Mouse (Mus musculus) intestine, embryonic 14.5 days (tissue): ENCODE results near the gene Nudt17. TPM values are rescaled to one million over a fixed set of nuclear protein-coding genes. Genes with fewer than 3 reads are reported as not detected.
"Not testable (repeated sequence)": the region's sequence is repeated elsewhere in the genome, so short reads cannot be mapped to it uniquely, and the experiment has no call there.

Experiments used
- ATAC-seq: fragments of 200-750 bp; cut with Nextera tagmentation; replicated peaks from 2 replicates; pipeline ENCODE4 v1.8.0; 2017; ENCODE audit warnings: low read depth, moderate number of reproducible peaks, moderate TSS enrichment, moderate library complexity; ENCODE audit not compliant: low FRiP score, low TSS enrichment
- DNase-seq: peaks from one replicate; pipeline ENCODE4 v3.0.0-alpha.2; 2018; ENCODE audit warnings: low spot score
- H3K27ac ChIP-seq: fragments of 300-500 bp; sonication (generic); 2 replicates; pipeline ENCODE4 v1.5.1; 2014; ENCODE audit warnings: low read depth, mild to moderate bottlenecking, control low read depth
- H3K27me3 ChIP-seq: fragments of 300-500 bp; sonication (generic); replicated peaks from 2 replicates; pipeline ENCODE4 v1.6.1; 2014; ENCODE audit warnings: low read length, control low read depth; ENCODE audit not compliant: control insufficient read depth, insufficient read depth
- H3K36me3 ChIP-seq: fragments of 300-500 bp; sonication (generic); 2 replicates; pipeline ENCODE4 v1.6.1; 2014; ENCODE audit warnings: low read length, control low read depth; ENCODE audit not compliant: control insufficient read depth, insufficient read depth
- H3K4me1 ChIP-seq: fragments of 300-500 bp; sonication (generic); replicated peaks from 2 replicates; pipeline ENCODE4 v1.6.1; 2014; ENCODE audit warnings: low read length, control low read depth, mixed read lengths; ENCODE audit not compliant: control insufficient read depth, insufficient read depth
- H3K4me2 ChIP-seq: fragments of 300-500 bp; sonication (generic); 2 replicates; pipeline ENCODE4 v1.6.1; 2014; ENCODE audit warnings: low read length
- H3K4me3 ChIP-seq: fragments of 300-500 bp; sonication (generic); 2 replicates; pipeline ENCODE4 v1.5.1; 2014; ENCODE audit warnings: low read depth, low read length, control low read depth, mixed read lengths
- H3K9ac ChIP-seq: fragments of 300-500 bp; sonication (generic); 2 replicates; pipeline ENCODE4 v1.6.1; 2014; ENCODE audit warnings: mild to moderate bottlenecking, low read length
- H3K9me3 ChIP-seq: fragments of 300-500 bp; sonication (generic); 2 replicates; pipeline ENCODE4 v1.6.1; 2016; ENCODE audit warnings: low read length, control low read depth; ENCODE audit not compliant: control insufficient read depth
- WGBS: fragments of 180-500 bp; shearing (Covaris S2); extraction: QIAGEN DNeasy Blood & Tissue Kit; methylation state at CpG from one replicate; pipeline ENCODE4 v1.1.7; 2014; 5-methylcytosine and 5-hydroxymethylcytosine counted together
- polyA plus RNA-seq: library from polyadenylated mRNA; unstranded; fragments of >200 nt; fragmentation: Nextera tagmentation; extraction: Ambion mirVana; gene quantifications from 2 replicates; pipeline ENCODE4 v1.2.1, GENCODE M21; 2014

Nudt17 gene
- polyA plus RNA-seq, 1 experiment from 2014 or later = 6.3 TPM

GRCm38 (mm10) chr3:96696766-96697732 lies 11.3 kb downstream of the Nudt17 start:
- H3K4me2 ChIP-seq = peak overlapping the region; percentile 70
- H3K9ac ChIP-seq = peak overlapping the region; percentile 69
- H3K4me3 ChIP-seq = peak overlapping the region; percentile 83
- DNase-seq = peak; percentile 98
- under 1% methylated on average over 84 of the region's 85 CpGs for WGBS
- H3K36me3 ChIP-seq = peaks cover 27% of the 10 kb centered on the region
- H3K27ac ChIP-seq = peak overlapping the region; percentile 91
- ATAC-seq = peak; percentile 94
- H3K27me3 ChIP-seq = no peaks in the 10 kb centered on the region
- H3K4me1 ChIP-seq = peaks cover 10% of the 10 kb centered on the region; the same call in 1 of the 2 replicates
- no peaks in the 10 kb centered on the region for H3K9me3 ChIP-seq

- peaks cover 20% of the 10 kb centered on the region for H3K36me3 ChIP-seq
- peaks cover 10% of the 10 kb centered on the region; the same call in 1 of the 2 replicates for H3K4me1 ChIP-seq
- H3K9me3 ChIP-seq = no peaks in the 10 kb centered on the region
- H3K27me3 ChIP-seq = no peaks in the 10 kb centered on the region
- peak; percentile 81 for ATAC-seq
- H3K4me2 ChIP-seq = peak within 1 kb of the TSS; percentile 70
- WGBS = under 1% methylated on average over 34 of the region's 35 CpGs
- no peak for DNase-seq
- H3K9ac ChIP-seq = peak within 1 kb of the TSS; percentile 69
- H3K27ac ChIP-seq = peak within 1 kb of the TSS; percentile 91
- peak within 1 kb of the TSS; percentile 83 for H3K4me3 ChIP-seq
These were observed 12.1 kb downstream of the Nudt17 start, which contains the start of gene Pias3 for GRCm38 (mm10) chr3:96696198-96696765. Pias3 (plus strand) TSS chr3:96696384.

GRCm38 (mm10) chr3:96693579-96693978 lies 14.8 kb downstream of the Nudt17 start:
- Histone ChIP-seq H3K9ac (no peak overlapping the region), H3K4me2 (no peak overlapping the region), H3K9me3 (no peaks in the 10 kb centered on the region), H3K27me3 (no peaks in the 10 kb centered on the region), H3K36me3 (no peaks in the 10 kb centered on the region), H3K27ac (no peak overlapping the region), H3K4me3 (no peak overlapping the region), H3K4me1 (peaks cover 7% of the 10 kb centered on the region; the same call in 1 of the 2 replicates)
- ATAC-seq (no peak), DNase-seq (no peak)
- WGBS = 87% methylated on average over 1 of the region's 1 CpGs

- no peak overlapping the region for H3K27ac ChIP-seq
- H3K4me2 ChIP-seq = no peak overlapping the region
- H3K9ac ChIP-seq = no peak overlapping the region
- H3K36me3 ChIP-seq = no peaks in the 10 kb centered on the region
- DNase-seq = no peak
- H3K9me3 ChIP-seq = no peaks in the 10 kb centered on the region
- WGBS = 16% methylated on average over 3 of the region's 3 CpGs
- ATAC-seq = no peak
- peaks cover under 1% of the 10 kb centered on the region; the same call in 1 of the 2 replicates for H3K4me1 ChIP-seq
- no peak overlapping the region for H3K4me3 ChIP-seq
- no peaks in the 10 kb centered on the region for H3K27me3 ChIP-seq
These were observed 15.9 kb downstream of the Nudt17 start for GRCm38 (mm10) chr3:96692506-96692905.

GRCm38 (mm10) chr3:96690298-96690697 lies 18.1 kb downstream of the Nudt17 start:
- H3K36me3 ChIP-seq = no peaks in the 10 kb centered on the region
- H3K9ac ChIP-seq = no peak overlapping the region
- ATAC-seq (no peak), DNase-seq (no peak)
- no peak overlapping the region for H3K4me2 ChIP-seq
- no peaks in the 10 kb centered on the region for H3K9me3 ChIP-seq
- H3K4me1 ChIP-seq = no peaks in the 10 kb centered on the region
- H3K27ac ChIP-seq = no peak overlapping the region
- 0 out of 2 replicates have a peak, but pooled peaks cover 7% of the 10 kb centered on the region for H3K27me3 ChIP-seq
- WGBS = 44% methylated on average over 3 of the region's 3 CpGs
- H3K4me3 ChIP-seq = no peak overlapping the region

- 83% methylated on average over 11 of the region's 11 CpGs for WGBS
- no peak overlapping the region for H3K4me2 ChIP-seq
- no peak for ATAC-seq
These were observed 19.5 kb downstream of the Nudt17 start for GRCm38 (mm10) chr3:96688854-96689253.

GRCm38 (mm10) chr3:96686057-96686456 lies 22.3 kb downstream of the Nudt17 start:
- not testable (repeated sequence) for H3K36me3 ChIP-seq, DNase-seq, H3K4me3 ChIP-seq, H3K27ac ChIP-seq, H3K4me1 ChIP-seq, ATAC-seq, H3K9me3 ChIP-seq, H3K4me2 ChIP-seq, H3K9ac ChIP-seq
- H3K27me3 ChIP-seq = 0 out of 2 replicates have a peak, but pooled peaks cover 14% of the 10 kb centered on the region
- 89% methylated on average over 5 of the region's 5 CpGs for WGBS

More at GRCm38 (mm10) chr3:96688854-96689253, 19.5 kb downstream of the Nudt17 start:
- no peaks in the 10 kb centered on the region for H3K4me1 ChIP-seq
- no peak for DNase-seq
- no peaks in the 10 kb centered on the region for H3K9me3 ChIP-seq
- H3K9ac ChIP-seq = no peak overlapping the region
- H3K27me3 ChIP-seq = 0 out of 2 replicates have a peak, but pooled peaks cover 14% of the 10 kb centered on the region
- H3K4me3 ChIP-seq = no peak overlapping the region
- no peaks in the 10 kb centered on the region for H3K36me3 ChIP-seq
- H3K27ac ChIP-seq = no peak overlapping the region

GRCm38 (mm10) chr3:96684822-96685156 lies 23.6 kb downstream of the Nudt17 start:
- Histone ChIP-seq H3K27me3 (0 out of 2 replicates have a peak, but pooled peaks cover 14% of the 10 kb centered on the region), H3K4me1 (no peaks in the 10 kb centered on the region), H3K4me2 (peak overlapping the region; percentile 46), H3K9me3 (no peaks in the 10 kb centered on the region), H3K36me3 (no peaks in the 10 kb centered on the region), H3K9ac (peak overlapping the region; percentile 4; the same call in 1 of the 2 replicates), H3K4me3 (peak overlapping the region; percentile 18), H3K27ac (no peak overlapping the region)
- DNase-seq = no peak
- no peak for ATAC-seq
- whole genome bisulfite sequencing = 23% methylated on average over 28 of the region's 28 CpGs
